Mouse (Mus musculus): ENCODE results near the gene Tnfrsf11a. TPM values are rescaled to one million over a fixed set of nuclear protein-coding genes. Genes with fewer than 3 reads are reported as not detected.

Tnfrsf11a gene
- polyA plus RNA-seq, 1 experiment from 2014 or later: 0.61 TPM

DNA sequence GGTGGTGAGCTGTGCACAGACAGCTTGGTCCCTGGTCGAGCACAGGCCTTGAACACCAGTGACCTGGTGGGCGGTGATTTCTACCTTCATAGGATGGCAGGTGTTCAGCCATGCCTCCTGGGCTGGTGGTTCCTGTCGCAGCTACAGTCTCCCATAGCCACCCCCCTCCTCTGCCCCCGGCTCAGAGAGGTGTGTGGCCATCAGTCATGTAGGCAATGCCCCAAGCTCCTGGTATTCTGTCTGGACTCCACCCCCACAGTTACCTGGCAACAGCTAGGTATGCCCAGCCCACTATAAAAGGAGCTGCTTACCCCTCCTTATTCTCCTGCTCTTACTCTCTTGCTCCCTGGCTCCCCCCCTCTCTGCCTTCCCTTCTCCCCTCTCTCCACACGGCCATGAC, 105.8 kb downstream of the Tnfrsf11a start:
- no peaks in the 10 kb centered on the region for H3K9me3 ChIP-seq (ENCODE audit: control insufficient read depth, low read length)
- DNase-seq (no peak), ATAC-seq (ENCODE audit: low FRiP score, low TSS enrichment) (no peak)
- no peaks in the 10 kb centered on the region for H3K27me3 ChIP-seq (ENCODE audit: control insufficient read depth, insufficient read depth, low read length)
- H3K36me3 ChIP-seq (ENCODE audit: control insufficient read depth, insufficient read depth, low read length): no peaks in the 10 kb centered on the region
- H3K4me1 ChIP-seq (ENCODE audit: control insufficient read depth, insufficient read depth, low read length): no peaks in the 10 kb centered on the region
- H3K4me3 ChIP-seq (replicated peaks; ENCODE audit: low read depth, low read length): no peak overlapping the region
- WGBS: 71% methylated on average over 5 of the region's 5 CpGs
- H3K27ac ChIP-seq (replicated peaks; ENCODE audit: low read depth, low read length): no peak overlapping the region
- H3K9ac ChIP-seq (replicated peaks; ENCODE audit: low read length): no peak overlapping the region
- no peak overlapping the region for H3K4me2 ChIP-seq (ENCODE audit: low read length)

DNA sequence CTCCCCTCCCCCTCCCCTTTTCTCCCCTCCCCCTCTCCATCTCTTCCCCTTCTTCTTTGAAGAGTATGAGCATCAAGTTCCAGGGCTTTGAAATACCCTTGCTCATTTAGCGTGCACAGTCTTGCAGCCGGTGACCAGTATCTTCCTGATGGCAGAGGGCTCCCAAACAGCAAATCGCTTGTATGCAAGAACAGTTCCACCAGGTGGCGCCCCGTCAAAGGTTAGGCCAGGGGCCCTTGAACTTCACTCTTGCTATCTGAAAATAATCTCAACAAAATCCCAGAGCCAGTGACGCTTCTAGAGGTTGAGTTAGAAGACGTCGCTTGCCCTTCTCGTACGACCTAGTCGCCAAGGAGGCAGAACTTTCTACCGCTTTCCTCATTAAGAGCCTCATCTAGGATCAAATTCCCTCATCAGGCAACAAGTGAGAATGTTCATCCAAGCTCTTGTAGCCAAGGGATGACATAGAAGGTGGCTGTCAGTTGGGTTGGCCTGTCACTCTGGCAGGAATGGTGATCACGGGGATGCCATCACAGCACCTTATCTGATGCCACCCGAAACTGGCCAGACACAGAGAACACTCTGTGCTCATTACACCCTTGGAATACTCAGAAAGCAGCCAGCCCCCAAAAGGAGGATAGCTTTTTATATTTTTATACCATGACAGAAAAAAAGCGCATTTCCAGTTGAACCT, 110.7 kb downstream of the Tnfrsf11a start:
- H3K9ac ChIP-seq (replicated peaks; ENCODE audit: low read length): no peak overlapping the region
- 39% methylated on average over 15 of the region's 15 CpGs for WGBS
- no peaks in the 10 kb centered on the region for H3K4me1 ChIP-seq (ENCODE audit: control insufficient read depth, insufficient read depth, low read length)
- H3K9me3 ChIP-seq (ENCODE audit: control insufficient read depth, low read length): no peaks in the 10 kb centered on the region
- H3K4me2 ChIP-seq (ENCODE audit: low read length): no peak overlapping the region
- H3K36me3 ChIP-seq (ENCODE audit: control insufficient read depth, insufficient read depth, low read length): no peaks in the 10 kb centered on the region
- ATAC-seq (ENCODE audit: low FRiP score, low TSS enrichment) (peak; percentile 29; the same call in 1 of the 2 replicates), DNase-seq (peak; percentile 87)
- H3K27me3 ChIP-seq (ENCODE audit: control insufficient read depth, insufficient read depth, low read length): no peaks in the 10 kb centered on the region
- no peak overlapping the region for H3K27ac ChIP-seq (replicated peaks; ENCODE audit: low read depth, low read length)
- no peak overlapping the region for H3K4me3 ChIP-seq (replicated peaks; ENCODE audit: low read depth, low read length)

DNA sequence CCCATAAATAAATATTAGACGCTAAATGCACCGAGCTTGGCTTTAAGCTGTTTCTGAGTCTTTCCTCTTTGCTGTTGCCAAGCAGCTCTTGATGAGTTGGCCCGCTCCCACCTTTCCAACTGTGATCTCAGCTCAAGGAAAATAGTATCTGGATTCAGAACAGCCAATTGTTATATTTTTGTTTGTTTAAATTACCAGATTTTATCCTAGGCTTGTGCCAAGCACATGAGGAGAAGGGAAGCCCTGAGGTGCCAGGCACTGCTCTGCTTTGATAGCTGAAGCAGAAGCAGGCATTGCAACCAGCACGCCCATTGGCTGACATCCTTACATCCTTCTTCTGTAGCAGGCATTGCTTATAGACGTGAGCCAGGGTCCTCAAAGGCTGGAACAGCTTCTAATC, 114.5 kb downstream of the Tnfrsf11a start:
- 78% methylated on average over 5 of the region's 5 CpGs for WGBS
- H3K36me3 ChIP-seq (ENCODE audit: control insufficient read depth, insufficient read depth, low read length): no peaks in the 10 kb centered on the region
- H3K9me3 ChIP-seq (ENCODE audit: control insufficient read depth, low read length): no peaks in the 10 kb centered on the region
- H3K27ac ChIP-seq (replicated peaks; ENCODE audit: low read depth, low read length): no peak overlapping the region
- no peak overlapping the region for H3K4me2 ChIP-seq (ENCODE audit: low read length)
- H3K4me3 ChIP-seq (replicated peaks; ENCODE audit: low read depth, low read length): no peak overlapping the region
- ATAC-seq (ENCODE audit: low FRiP score, low TSS enrichment) (no peak), DNase-seq (no peak)
- no peaks in the 10 kb centered on the region for H3K4me1 ChIP-seq (ENCODE audit: control insufficient read depth, insufficient read depth, low read length)
- H3K27me3 ChIP-seq (ENCODE audit: control insufficient read depth, insufficient read depth, low read length): no peaks in the 10 kb centered on the region
- no peak overlapping the region for H3K9ac ChIP-seq (replicated peaks; ENCODE audit: low read length)

Other genes with a start within 250 kb of the Tnfrsf11a start
- 13.6 and 17.0 TPM in 2 replicates for gene Pign, start 117.0 kb upstream of the Tnfrsf11a start, polyA plus RNA-seq (2014; fragmentation: Nextera tagmentation; extraction: Ambion mirVana)
- gene Relch, start 116.9 kb upstream of the Tnfrsf11a start, polyA plus RNA-seq (2014; fragmentation: Nextera tagmentation; extraction: Ambion mirVana): 50.0 and 53.1 TPM in 2 replicates
- 2.6 and 2.8 TPM in 2 replicates for gene Zcchc2, start 209.7 kb downstream of the Tnfrsf11a start, polyA plus RNA-seq (2014; fragmentation: Nextera tagmentation; extraction: Ambion mirVana)

All from midbrain, embryonic 14.5 days (tissue).